Mouse (Mus musculus): ENCODE results near the gene Eif4a3. TPM values are rescaled to one million over a fixed set of nuclear protein-coding genes. Genes with fewer than 3 reads are reported as not detected.

Eif4a3 gene
- polyA plus RNA-seq (2017; shearing (Covaris generic)): 100 to 1,000 TPM; 170 to 190 TPM

GRCm38 (mm10) chr11:119299391-119300245 is at the start of gene Eif4a3:
Eif4a3 (minus strand) TSS chr11:119300089.
- ATAC-seq: peak; percentile 95

DNA sequence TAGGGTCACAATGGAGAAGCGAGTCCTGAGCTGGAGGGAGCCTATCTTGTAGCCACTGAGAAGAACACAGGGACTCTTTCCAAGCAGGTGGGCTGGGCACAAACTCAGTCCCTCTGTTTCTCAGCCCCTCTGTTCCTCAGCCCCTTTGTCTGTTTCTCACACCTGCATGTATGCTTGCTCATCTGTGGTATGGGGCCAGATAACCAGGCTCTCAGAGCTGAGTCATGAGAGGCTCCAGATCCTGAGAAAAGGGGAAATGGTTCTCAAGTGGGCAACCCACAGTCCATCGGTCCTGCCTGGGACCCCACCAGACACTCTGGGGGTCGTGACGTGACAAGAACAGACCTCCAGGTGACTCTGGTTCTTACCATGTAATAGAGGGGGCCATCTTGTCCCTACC is 47.2 kb upstream of the Eif4a3 start:
- ATAC-seq: no peak

- ATAC-seq: no peak
These were observed 45.0 kb upstream of the Eif4a3 start for GRCm38 (mm10) chr11:119344865-119345264.

- ATAC-seq: no peak
These were observed 44.3 kb upstream of the Eif4a3 start for GRCm38 (mm10) chr11:119344178-119344577.

DNA sequence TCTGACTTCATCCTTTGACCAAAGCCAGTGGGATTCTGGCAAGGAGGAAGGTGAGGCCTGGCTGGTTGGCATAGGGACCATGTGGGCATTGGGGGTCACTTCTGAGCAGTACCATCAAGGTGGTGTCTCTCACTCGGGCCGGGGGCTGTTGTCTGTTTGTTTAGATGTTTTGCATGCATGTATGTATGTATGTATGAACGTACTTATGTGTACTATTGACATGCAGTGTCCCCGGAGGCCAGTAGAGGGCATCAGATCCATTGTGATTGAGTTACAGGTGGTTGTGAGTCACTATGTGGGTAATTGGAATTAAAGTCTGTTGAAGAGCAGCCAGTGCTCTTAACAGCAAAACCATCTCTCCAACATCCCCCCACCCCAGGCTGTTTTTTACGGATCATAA is 39.7 kb upstream of the Eif4a3 start:
- peak; percentile 52 for ATAC-seq

DNA sequence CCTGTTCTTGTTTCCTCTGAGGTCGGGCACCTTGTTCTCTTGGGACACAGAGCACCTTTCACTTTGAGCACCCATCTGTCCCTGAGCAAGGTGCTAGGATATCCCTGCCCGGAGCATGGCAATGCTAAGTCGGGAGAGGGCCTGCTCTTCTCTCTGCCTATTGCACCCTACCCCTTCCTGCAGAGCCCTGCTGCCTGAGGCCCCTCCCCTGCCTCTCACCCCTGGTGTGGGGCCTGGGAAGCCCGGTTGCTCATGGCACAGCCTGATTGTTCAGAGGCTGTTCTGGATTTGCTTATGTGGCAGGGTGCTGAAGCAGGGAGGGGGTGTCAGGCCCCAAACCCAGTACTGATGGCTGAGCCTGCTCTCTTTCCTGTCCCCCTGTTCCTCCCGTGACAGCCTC is 39.3 kb upstream of the Eif4a3 start:
- no peak for ATAC-seq

GRCm38 (mm10) chr11:119338271-119339059 is 38.6 kb upstream of the Eif4a3 start:
- no peak for ATAC-seq

DNA sequence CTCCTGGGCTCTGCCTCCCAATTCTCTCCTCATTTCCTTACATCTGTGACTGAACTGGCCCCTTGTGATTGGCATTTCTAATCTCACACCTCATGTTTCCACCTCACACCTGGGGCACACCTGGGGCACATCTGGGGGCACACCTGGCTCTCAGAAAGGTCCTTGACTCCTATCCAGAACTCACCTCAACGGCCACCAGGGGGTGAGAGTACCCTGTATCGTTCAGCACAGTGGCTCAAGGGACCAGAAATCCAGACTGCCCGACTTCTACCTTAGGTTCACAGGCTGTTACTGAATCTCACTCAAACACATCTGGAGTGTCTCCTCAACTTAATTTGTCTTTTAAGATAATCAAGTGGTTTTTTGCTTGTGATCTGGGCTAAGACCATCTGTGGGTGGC is 32.1 kb upstream of the Eif4a3 start:
- no peak for ATAC-seq

GRCm38 (mm10) chr11:119330592-119330991 is 30.7 kb upstream of the Eif4a3 start:
- no peak for ATAC-seq

DNA sequence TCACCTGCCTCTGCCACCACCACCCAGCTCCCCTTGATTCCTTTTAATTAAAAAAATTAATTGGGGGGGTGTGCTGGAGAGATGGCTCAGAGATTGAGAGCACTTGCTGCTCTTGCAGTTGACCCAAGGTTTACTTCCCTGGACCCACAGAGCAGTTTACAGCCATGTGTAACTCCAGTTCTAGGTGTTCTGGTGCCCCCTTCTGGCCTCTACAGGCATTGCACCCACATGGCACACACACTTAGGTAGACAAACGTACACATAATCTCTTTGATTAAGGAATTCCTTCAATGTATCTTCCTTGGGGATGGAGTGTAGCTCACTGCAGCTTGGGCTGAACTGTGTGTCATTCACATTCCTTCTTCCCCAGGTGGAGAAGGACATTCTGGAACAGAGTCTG is 25.2 kb upstream of the Eif4a3 start:
- ATAC-seq: no peak

DNA sequence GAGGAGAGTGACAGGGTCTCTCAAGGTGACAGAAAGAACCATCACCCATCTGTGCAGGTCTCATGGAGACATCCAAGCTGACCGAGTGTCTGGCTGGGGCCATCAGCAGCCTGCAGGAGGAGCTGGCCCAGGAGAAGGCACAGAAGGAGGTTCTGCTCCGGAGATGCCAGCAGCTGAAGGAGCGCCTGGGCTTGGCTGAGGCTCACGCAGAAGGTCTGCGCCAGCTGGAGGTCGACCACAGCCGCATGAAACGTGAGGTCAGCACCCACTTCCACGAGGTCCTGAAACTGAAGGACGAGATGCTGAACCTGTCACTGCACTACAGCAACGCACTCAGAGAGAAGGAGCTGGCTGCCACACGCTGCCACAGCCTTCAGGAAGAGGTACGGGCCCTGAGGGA is 22.6 kb upstream of the Eif4a3 start:
- no peak for ATAC-seq

DNA sequence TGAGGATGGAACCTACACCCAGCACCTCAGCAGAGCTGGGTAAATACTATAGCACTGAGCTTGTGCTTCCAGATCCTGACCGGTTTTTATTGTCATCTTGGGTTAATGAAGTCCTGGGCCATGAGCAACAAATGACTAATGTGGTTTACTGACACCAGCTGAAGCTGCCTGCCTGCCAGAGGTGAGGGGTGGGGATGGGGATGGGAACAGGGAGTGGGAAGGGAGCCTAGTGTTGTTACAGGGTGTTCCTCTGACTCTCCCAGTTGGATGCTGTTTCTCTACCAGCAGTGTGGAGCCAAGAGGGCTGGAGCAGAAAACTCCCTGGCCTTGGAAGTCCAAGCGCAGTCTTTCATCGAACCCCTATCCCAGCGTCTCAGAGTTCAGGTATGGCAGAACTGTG is 16.8 kb upstream of the Eif4a3 start:
- no peak for ATAC-seq

- no peak for ATAC-seq
These were observed 14.5 kb upstream of the Eif4a3 start for GRCm38 (mm10) chr11:119314252-119314936.

DNA sequence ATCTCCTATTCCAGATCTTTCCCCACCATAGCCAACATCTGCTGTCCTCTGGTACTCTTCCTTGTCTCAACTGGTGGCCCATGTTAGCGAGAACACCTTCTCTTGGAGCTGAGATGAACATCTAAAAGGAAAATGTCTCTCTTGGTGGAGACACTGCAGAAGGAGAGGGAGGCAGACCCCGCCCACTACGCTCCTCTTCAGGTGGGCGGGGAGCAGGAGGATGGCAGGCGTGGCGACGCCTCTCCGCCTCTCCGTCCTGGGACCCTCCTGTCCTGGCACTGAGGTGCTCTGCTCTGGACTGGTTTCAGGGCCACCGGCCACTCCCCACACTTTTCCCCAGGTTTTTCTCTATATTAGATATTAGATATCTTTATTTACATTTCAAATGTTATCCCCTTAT is 10.7 kb upstream of the Eif4a3 start:
- ATAC-seq: no peak

GRCm38 (mm10) chr11:119307916-119308315 is 8.0 kb upstream of the Eif4a3 start:
- no peak for ATAC-seq

GRCm38 (mm10) chr11:119307658-119307867 is 7.7 kb upstream of the Eif4a3 start, which contains the start of gene Card14:
Card14 (plus strand) TSS chr11:119307768.
- no peak for ATAC-seq

- ATAC-seq: no peak
These were observed 7.1 kb upstream of the Eif4a3 start for GRCm38 (mm10) chr11:119306762-119307657.

DNA sequence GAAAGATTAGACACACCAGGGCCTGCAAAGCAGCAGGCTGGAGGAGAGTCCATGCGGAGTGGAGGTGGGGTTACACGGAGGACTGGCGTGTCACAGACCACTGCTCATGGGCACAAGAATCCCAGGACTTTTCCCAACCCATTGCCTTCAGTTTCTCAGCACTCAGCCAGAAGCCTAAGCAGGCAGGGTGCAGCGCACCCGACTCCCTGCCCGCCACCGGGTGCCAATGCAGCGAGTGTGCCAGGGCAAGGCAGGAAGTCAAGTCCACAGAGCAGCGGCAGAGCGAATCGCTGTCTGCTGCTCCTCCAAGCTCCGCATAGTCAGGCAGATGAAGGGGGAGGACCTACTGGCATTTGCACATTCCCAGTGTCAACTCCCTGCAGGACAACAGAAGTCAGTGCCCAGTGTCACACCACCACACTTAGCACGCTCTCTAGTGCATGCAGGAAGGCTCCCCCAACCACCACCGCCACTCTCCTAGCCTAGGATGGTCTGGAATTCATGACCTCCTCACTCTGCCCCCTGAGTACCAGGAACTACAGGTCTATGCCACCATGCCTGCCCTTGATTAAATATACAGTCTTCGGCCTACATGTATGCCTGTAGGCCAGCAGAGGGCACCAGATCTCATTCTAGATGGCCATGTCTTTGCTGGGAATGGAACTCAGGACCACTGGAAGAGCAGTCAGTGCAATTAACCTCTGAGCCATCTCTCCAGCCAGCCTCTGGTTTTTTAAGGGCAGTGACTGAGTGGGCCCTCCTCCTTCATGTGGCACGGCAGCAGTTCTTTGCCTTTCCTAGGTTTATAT is 5.2 kb upstream of the Eif4a3 start:
- peak; percentile 54 for ATAC-seq

DNA sequence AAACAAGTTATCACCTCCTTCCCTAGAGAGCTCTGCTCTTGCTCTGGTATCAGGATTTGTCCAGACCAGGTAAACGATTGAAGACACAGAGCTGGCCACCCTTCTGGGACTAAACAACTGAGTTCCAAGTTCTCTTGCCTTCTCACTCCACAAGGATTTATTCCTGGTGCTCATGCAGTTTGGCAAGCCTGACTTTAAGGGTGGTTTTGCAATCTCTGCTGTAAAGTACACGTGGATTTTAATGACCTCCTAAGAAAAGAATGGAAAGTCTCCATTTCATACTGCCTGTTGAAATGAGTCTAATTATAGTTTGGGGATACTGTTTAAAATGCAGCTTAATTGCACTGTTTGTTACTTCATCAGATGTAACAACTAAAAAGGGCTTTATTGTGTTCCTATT is 1.1 kb upstream of the Eif4a3 start:
- no peak for ATAC-seq

- peak; percentile 55 for ATAC-seq
These were observed 502 bp upstream of the Eif4a3 start for GRCm38 (mm10) chr11:119300246-119300935.

GRCm38 (mm10) chr11:119298917-119299316 is 972 bp downstream of the Eif4a3 start:
- ATAC-seq: no peak
